Mouse (Mus musculus): ENCODE measurements around the gene C530008M17Rik. TPM values are rescaled to one million over a fixed set of nuclear protein-coding genes. Genes with fewer than 3 reads are reported as not detected.
"Not testable (repeated sequence)": the region's sequence is repeated elsewhere in the genome, so short reads cannot be mapped to it uniquely, and the experiment has no call there.

The C530008M17Rik gene
- total RNA-seq, 2 experiments from 2014 or later, result 282 to 293 TPM

GRCm38 (mm10) chr5:76869553-76869952 is 213.2 kb downstream of the C530008M17Rik start:
- no peak for DNase-seq
- intact Hi-C loops (cut with DNase I), result no loop called here

- intact Hi-C loops (cut with DNase I), result no loop called here
- DNase-seq, result no peak
These were observed 219.9 kb downstream of the C530008M17Rik start for GRCm38 (mm10) chr5:76876106-76876758.

GRCm38 (mm10) chr5:76884107-76884506 is 227.8 kb downstream of the C530008M17Rik start:
- intact Hi-C loops (cut with DNase I), result no loop called here
- DNase-seq, result no peak

- intact Hi-C loops (cut with DNase I), result no loop called here
- DNase-seq, result no peak
These were observed 230.7 kb downstream of the C530008M17Rik start for GRCm38 (mm10) chr5:76887011-76887410.

GRCm38 (mm10) chr5:76892608-76893007 is 236.3 kb downstream of the C530008M17Rik start:
- intact Hi-C loops (cut with DNase I), result no loop called here
- DNase-seq, result no peak

- DNase-seq, result no peak
- intact Hi-C loops (cut with DNase I), result no loop called here
These were observed 236.8 kb downstream of the C530008M17Rik start for GRCm38 (mm10) chr5:76893084-76893483.

- intact Hi-C loops (cut with DNase I), result no loop called here
- no peak for DNase-seq
These were observed 245.8 kb downstream of the C530008M17Rik start for GRCm38 (mm10) chr5:76902131-76902530.

- intact Hi-C loops (cut with DNase I), result no loop called here
- DNase-seq, result no peak
These were observed 248.5 kb downstream of the C530008M17Rik start for GRCm38 (mm10) chr5:76904713-76905404.

- peak; percentile 97 for DNase-seq
- intact Hi-C loops (cut with DNase I), result no loop called here
These were observed 249.3 kb downstream of the C530008M17Rik start, which contains the start of gene Aasdh for GRCm38 (mm10) chr5:76905405-76906154. TSS of gene Aasdh (minus strand) at chr5:76905514.

- DNase-seq, result no peak
- intact Hi-C loops (cut with DNase I), result no loop called here
These were observed 249.8 kb downstream of the C530008M17Rik start for GRCm38 (mm10) chr5:76906155-76906499.

GRCm38 (mm10) chr5:76910807-76911206 is 254.5 kb downstream of the C530008M17Rik start:
- intact Hi-C loops (cut with DNase I), result no loop called here
- no peak for DNase-seq

- intact Hi-C loops (cut with DNase I); DNase-seq: not testable (repeated sequence)
These were observed 256.2 kb downstream of the C530008M17Rik start for GRCm38 (mm10) chr5:76912522-76912921.

- DNase-seq, result no peak
- intact Hi-C loops (cut with DNase I), result no loop called here
These were observed 266.5 kb downstream of the C530008M17Rik start for GRCm38 (mm10) chr5:76922833-76923232.

Other genes starting within 250 kb of the C530008M17Rik start
- not detected for gene Gm7271, start 172.5 kb upstream of the C530008M17Rik start, total RNA-seq (2021)
- gene Exoc1, start 127.2 kb upstream of the C530008M17Rik start, total RNA-seq (2021), result 100 to 1,000 TPM in 1 of 2 experiments, 10 to 100 TPM in 1; 97.5 to 103 TPM
- gene Cep135, start 67.8 kb upstream of the C530008M17Rik start, total RNA-seq (2021), result 1 to 10 TPM; 8.9 to 10.0 TPM
- 10 to 100 TPM; 25.5 to 27.0 TPM for gene Aasdh, start 249.0 kb downstream of the C530008M17Rik start, total RNA-seq (2021)